Mouse (Mus musculus) heart, adult 2 months (tissue): Measurements from ENCODE around the gene Pfkfb3. TPM values are rescaled to one million over a fixed set of nuclear protein-coding genes. Genes with fewer than 3 reads are reported as not detected.
"Not testable (repeated sequence)": the region's sequence is repeated elsewhere in the genome, so short reads cannot be mapped to it uniquely, and the experiment has no call there.

ENCODE experiments used
- DNase-seq, 2 experiments: peaks; one replicate each; pipeline ENCODE4 v3.0.0; 2021
- H3K27ac ChIP-seq: fragments of 200-600 bp; 2 replicates; pipeline ENCODE4 v1.8.1; 2022
- H3K27me3 ChIP-seq: fragments of 200-500 bp; 2 replicates; pipeline ENCODE4 v1.6.1; 2012; ENCODE audit warnings: mild to moderate bottlenecking, low read length, inconsistent platforms, mixed read lengths; ENCODE audit not compliant: control insufficient read depth, insufficient read depth
- H3K36me3 ChIP-seq: fragments of 200-500 bp; 2 replicates; pipeline ENCODE4 v1.6.1; 2012; ENCODE audit warnings: low read length, inconsistent platforms; ENCODE audit not compliant: control insufficient read depth, insufficient read depth
- H3K4me1 ChIP-seq: fragments of 200-500 bp; 2 replicates; pipeline ENCODE4 v1.6.1; 2011; ENCODE audit warnings: low read length; ENCODE audit not compliant: control insufficient read depth, insufficient read depth
- H3K4me3 ChIP-seq: fragments of 200-600 bp; 2 replicates; pipeline ENCODE4 v1.8.1; 2022
- H3K79me2 ChIP-seq: fragments of 200-500 bp; replicated peaks from 2 replicates; pipeline ENCODE4 v1.6.1; 2012; ENCODE audit warnings: mild to moderate bottlenecking, inconsistent platforms, low read length, moderate library complexity, mixed read lengths; ENCODE audit not compliant: control insufficient read depth, insufficient read depth
- H3K9ac ChIP-seq: fragments of 200-500 bp; 2 replicates; pipeline ENCODE4 v1.6.1; 2012; ENCODE audit warnings: low read depth, mild to moderate bottlenecking, control low read depth, inconsistent platforms, low read length, mixed read lengths
- CTCF ChIP-seq: fragments of 200-600 bp; IDR thresholded peaks from 2 replicates; pipeline ENCODE4 v1.8.1; 2022; ENCODE audit warnings: antibody characterized with exemption, mild to moderate bottlenecking, moderate library complexity
- EP300 ChIP-seq: fragments of 200-500 bp; IDR thresholded peaks from 2 replicates; pipeline ENCODE4 v1.6.1; 2011; ENCODE audit warnings: low read depth, low read length, control low read depth; ENCODE audit not compliant: insufficient read depth
- POLR2A ChIP-seq: fragments of 200-500 bp; IDR thresholded peaks from 2 replicates; pipeline ENCODE4 v1.6.1; 2011; ENCODE audit warnings: mild to moderate bottlenecking, low read depth, low read length, control low read depth; ENCODE audit not compliant: insufficient read depth
- WGBS: fragments of 180-500 bp; shearing (Covaris S2); methylation state at CpG from one replicate; pipeline ENCODE4 v1.1.7; 2018; 5-methylcytosine and 5-hydroxymethylcytosine counted together
- intact Hi-C: fragments of 180-260 bp; cut with DNase I; formaldehyde crosslinking; loops from one replicate; pipeline ENCODE4 v1.15.1; 2025
- polyA plus RNA-seq: library from polyadenylated mRNA; depleted of rRNA; stranded (reverse); fragments of >200 nt; gene quantifications from 2 replicates; pipeline ENCODE4 v1.2.3, GENCODE M21; 2012
- total RNA-seq, 2 experiments: library from RNA; stranded (reverse); gene quantifications; 2 replicates each; pipeline ENCODE4 v1.2.3; 2021

Pfkfb3 gene
- total and polyA plus RNA-seq, 3 experiments, result 9.0 to 14.3 (median 12.1) TPM

DNA sequence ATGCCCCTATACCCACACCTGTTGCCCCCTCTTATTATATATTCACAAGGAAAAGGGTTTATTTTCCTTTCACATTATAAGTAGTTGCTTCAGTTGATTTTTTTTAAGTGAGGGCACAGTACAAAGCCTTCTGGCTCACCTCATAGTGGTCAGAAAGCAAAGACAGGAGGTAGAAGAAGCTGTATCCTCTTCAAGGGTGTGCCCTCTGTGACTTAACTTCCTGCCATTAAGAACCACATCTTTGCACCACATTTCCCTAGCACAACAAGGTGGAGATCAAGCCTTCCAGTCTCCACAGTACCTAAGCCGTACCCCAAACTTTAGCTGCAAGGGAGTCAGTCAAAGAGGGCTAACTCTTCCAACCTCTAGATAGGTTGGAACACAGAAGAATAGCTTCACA lies 11.8 kb downstream of the Pfkfb3 start:
- TF ChIP-seq EP300 (no peak), POLR2A (no peak), CTCF (no peak)
- DNase-seq, result no peak
- Histone ChIP-seq H3K79me2 (no peaks in the 10 kb centered on the region), H3K9ac (no peak overlapping the region), H3K27me3 (no peaks in the 10 kb centered on the region), H3K27ac (no peak overlapping the region), H3K36me3 (no peaks in the 10 kb centered on the region), H3K4me1 (no peaks in the 10 kb centered on the region), H3K4me3 (no peak overlapping the region)
- intact Hi-C loops, result loop anchor here (1.0 to 2.0 kb wide), 2 partner anchors 39 to 211 kb away; no protein-coding TSS in a partner anchor
- 100% methylated on average over 1 of the region's 1 CpGs for WGBS

DNA sequence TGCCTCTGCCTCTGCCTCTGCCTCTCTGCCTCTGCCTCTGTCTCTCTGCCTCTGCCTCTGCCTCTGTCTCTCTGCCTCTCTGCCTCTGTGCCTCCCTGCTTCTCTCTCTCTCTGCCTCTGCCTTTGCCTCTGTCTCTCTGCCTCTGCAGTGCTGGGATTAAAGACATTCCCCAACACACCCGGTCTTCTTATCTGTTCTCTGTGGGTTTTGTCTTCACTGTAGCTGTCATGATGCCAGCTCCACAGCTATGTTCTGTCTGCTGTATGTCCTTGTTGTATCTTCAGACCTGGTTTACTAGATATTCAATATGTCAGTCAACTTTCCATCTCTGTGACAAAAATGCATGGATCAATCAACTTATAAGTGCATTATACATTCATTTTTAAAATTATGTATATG lies 12.3 kb downstream of the Pfkfb3 start:
- H3K36me3 ChIP-seq, H3K27ac ChIP-seq, intact Hi-C loops, H3K9ac ChIP-seq, H3K4me3 ChIP-seq, H3K79me2 ChIP-seq, H3K4me1 ChIP-seq, DNase-seq, H3K27me3 ChIP-seq: not testable (repeated sequence)
- 17% methylated on average over 1 of the region's 1 CpGs for WGBS

DNA sequence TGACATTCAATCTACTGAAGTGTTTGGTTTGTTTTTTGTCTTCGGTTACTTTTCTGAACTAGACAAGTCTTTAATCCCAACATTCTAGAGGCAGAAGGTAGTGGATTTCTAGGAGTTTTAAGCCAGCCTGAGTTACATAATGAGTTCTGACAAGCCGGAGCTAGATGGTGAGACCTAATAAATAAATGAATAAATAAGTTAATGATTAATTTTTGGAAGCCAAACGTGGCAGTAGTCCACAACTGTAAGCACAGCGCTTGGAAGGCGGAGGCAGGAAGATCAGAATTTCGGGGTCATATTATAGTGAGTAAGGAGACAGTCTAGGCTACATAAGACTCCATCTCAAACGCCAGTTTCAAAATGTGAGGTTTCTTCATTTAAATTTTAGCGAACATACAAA lies 17.9 kb downstream of the Pfkfb3 start:
- DNase-seq, result no peak
- no peaks in the 10 kb centered on the region for H3K79me2 ChIP-seq
- peak overlapping the region; percentile 66 for H3K4me3 ChIP-seq
- H3K4me1 ChIP-seq, result peaks cover 4% of the 10 kb centered on the region
- H3K27me3 ChIP-seq, result no peaks in the 10 kb centered on the region
- TF ChIP-seq POLR2A (no peak), CTCF (no peak), EP300 (no peak)
- no peaks in the 10 kb centered on the region for H3K36me3 ChIP-seq
- 70% methylated on average over 8 of the region's 8 CpGs for WGBS
- H3K27ac ChIP-seq, result peak overlapping the region; percentile 83
- H3K9ac ChIP-seq, result no peak overlapping the region
- intact Hi-C loops, result loop anchor here (1.0 to 5.0 kb wide), 2 partner anchors 34 to 109 kb away; no protein-coding TSS in a partner anchor

DNA sequence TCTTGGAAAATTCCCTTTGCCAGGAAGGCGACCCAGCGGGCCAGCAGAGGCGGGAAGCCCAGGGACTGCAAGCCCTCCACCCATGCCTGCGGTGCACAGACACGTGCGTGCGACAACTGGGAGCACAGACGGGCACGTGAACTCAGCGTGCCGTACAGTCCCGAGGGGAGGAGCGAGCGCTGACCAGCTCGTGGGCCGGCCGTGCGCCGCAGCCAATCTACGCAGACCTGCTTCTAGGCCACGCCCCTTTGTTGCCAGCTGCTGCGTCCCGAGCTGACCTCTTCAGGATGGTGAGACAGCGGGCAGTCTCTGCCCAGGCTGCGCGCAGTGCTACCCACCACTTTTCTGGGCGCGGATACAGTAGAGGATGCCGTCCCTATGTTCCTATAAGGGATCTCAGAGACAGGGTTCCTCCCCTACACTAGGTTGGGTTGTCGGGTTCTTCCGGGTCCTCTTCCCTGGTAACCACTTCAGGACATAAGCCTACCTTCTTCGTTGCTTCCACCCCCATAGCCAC lies 18.4 kb downstream of the Pfkfb3 start:
- intact Hi-C loops, result loop anchor here (1.0 to 5.0 kb wide), 2 partner anchors 33 to 108 kb away; no protein-coding TSS in a partner anchor
- peak; percentile 94 to 97 for DNase-seq
- Histone ChIP-seq H3K4me1 (peaks cover 4% of the 10 kb centered on the region), H3K27ac (peak overlapping the region; percentile 83), H3K9ac (peak overlapping the region; percentile 64), H3K36me3 (no peaks in the 10 kb centered on the region), H3K79me2 (no peaks in the 10 kb centered on the region), H3K27me3 (no peaks in the 10 kb centered on the region), H3K4me3 (peak overlapping the region; percentile 66)
- TF ChIP-seq EP300 (peak; percentile 98), CTCF (no peak), POLR2A (peak; percentile 91)
- WGBS, result under 1% methylated on average over 32 of the region's 32 CpGs

DNA sequence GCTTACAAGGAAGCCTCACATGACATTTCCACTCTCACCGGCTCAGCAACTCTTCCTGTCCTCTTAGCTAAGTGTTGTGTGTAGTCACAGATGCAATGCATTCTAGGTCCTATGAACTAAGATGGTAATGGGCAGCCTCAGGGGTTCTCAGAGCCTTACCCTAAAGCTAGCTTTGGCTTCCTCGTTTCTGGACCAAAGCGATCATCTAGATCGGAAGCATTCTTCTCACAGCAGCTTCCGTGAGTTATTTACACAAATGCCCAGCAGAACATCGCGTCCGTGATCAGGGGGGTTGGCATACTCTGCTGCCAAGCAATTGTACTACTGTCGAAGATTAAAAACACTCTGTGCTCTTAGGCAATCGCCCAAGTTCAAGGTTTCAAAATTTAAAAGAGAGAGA lies 19.1 kb downstream of the Pfkfb3 start:
- intact Hi-C loops, result loop anchor here (1.0 to 5.0 kb wide), 2 partner anchors 33 to 108 kb away; no protein-coding TSS in a partner anchor
- H3K36me3 ChIP-seq, result no peaks in the 10 kb centered on the region
- peaks cover 9% of the 10 kb centered on the region for H3K4me1 ChIP-seq
- WGBS, result 2% methylated on average over 10 of the region's 10 CpGs
- no peaks in the 10 kb centered on the region for H3K27me3 ChIP-seq
- peak overlapping the region; percentile 83 for H3K27ac ChIP-seq
- no peaks in the 10 kb centered on the region for H3K79me2 ChIP-seq
- peak; percentile 39 to 51 for DNase-seq
- H3K4me3 ChIP-seq, result peak overlapping the region; percentile 66
- TF ChIP-seq CTCF (no peak), POLR2A (0 out of 2 replicates have a peak, but pooled peaks have one; percentile 22)
- peak overlapping the region; percentile 60 for H3K9ac ChIP-seq

DNA sequence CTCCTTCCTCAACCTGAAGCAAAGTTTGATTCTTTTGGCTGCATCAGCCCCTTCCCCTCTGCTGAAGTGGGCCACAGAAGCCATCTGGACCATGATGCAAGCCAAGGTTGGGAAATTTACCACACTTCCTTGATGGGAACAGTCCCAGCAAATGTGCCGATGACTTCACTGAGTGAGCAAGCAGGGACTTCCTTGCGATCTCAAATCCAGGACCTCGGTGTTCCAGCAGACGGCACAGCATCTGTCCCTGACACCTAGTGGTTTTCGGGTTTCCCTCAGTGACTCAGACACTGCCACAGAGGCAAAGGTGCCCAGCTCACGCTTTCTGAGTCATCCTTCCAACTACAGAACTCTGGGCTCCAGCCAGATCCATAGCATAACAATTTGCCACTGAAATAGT lies 23.8 kb downstream of the Pfkfb3 start:
- no peaks in the 10 kb centered on the region for H3K36me3 ChIP-seq
- H3K9ac ChIP-seq, result no peak overlapping the region
- 40% methylated on average over 6 of the region's 6 CpGs for WGBS
- DNase-seq, result peak; percentile 53 to 59
- H3K27me3 ChIP-seq, result no peaks in the 10 kb centered on the region
- intact Hi-C loops, result no loop called here
- peak overlapping the region; percentile 40 for H3K27ac ChIP-seq
- TF ChIP-seq POLR2A, result no peak
- peak; percentile 79; the same call in 1 of the 2 replicates for TF ChIP-seq EP300
- peak; percentile 23 for TF ChIP-seq CTCF
- H3K79me2 ChIP-seq, result no peaks in the 10 kb centered on the region
- H3K4me1 ChIP-seq, result peaks cover 10% of the 10 kb centered on the region
- no peak overlapping the region for H3K4me3 ChIP-seq
